Comparison of ENCODE assay signal across 8 mouse cellular contexts in the genomic region with DNA sequence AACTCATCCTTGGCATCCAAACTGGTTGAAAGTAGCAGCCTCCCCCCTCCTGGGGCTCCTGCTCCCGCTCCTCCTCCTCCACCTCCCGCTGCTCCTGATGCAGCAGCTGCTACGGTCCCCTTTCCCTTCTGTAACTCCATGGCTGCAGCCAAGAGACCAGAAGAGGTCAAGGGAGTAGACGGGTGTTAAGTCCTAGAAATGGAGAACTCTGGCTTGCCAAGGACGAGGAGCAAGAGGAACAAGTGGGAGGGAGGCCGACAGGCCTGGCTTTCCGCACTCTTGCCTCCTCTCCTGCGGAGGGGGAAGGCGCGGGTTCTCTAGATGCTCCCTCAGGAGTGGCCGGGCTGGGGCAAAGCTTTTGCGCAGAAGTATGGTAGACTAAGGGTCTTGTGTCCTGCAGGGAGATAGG. TPM values are rescaled to one million over a fixed set of nuclear protein-coding genes. Genes with fewer than 3 reads are reported as not detected.
DNase-seq lines count a peak whose midpoint lies in the region; ATAC-seq lines count a peak whose summit lies in the region.

No protein-coding gene starts in this region.

- H3K27ac ChIP-seq in hindbrain, embryonic 14.5 days: peak overlapping the region; percentile 97
- peak overlapping the region; percentile 97 for H3K27ac ChIP-seq in limb, embryonic 10.5 days

- H3K4me3 ChIP-seq in hindbrain, embryonic 14.5 days (replicated peaks; ENCODE audit: low read length): peak overlapping the region; percentile 70
- peak overlapping the region; percentile 82 for H3K4me3 ChIP-seq in limb, embryonic 10.5 days

- peaks cover 19% of the 10 kb centered on the region for H3K4me1 ChIP-seq in hindbrain, embryonic 14.5 days (replicated peaks; ENCODE audit: control insufficient read depth, insufficient read depth, low read length)
- H3K4me1 ChIP-seq in limb, embryonic 10.5 days: peaks cover 34% of the 10 kb centered on the region

- peak; percentile 44 to 62 for DNase-seq in lung, adult 18-20 months
- DNase-seq in lung, postnatal 10 days: no peak
- peak; percentile 65 for DNase-seq in adrenal gland, postnatal 14 days
- peak; percentile 42 for DNase-seq in hindbrain, embryonic 14.5 days (ENCODE audit: low spot score)
- no peak for DNase-seq in limb, embryonic 10.5 days (ENCODE audit: low spot score)
- DNase-seq in mesoderm, embryonic 11.5 days (ENCODE audit: low read depth, low spot score): peak; percentile 30
- DNase-seq in testis, postnatal 14 days (ENCODE audit: low spot score): peak; percentile 70

- peak overlapping the region; percentile 90 for H3K9ac ChIP-seq in hindbrain, embryonic 14.5 days

- no peaks in the 10 kb centered on the region for H3K27me3 ChIP-seq in hindbrain, embryonic 14.5 days (ENCODE audit: control insufficient read depth, insufficient read depth, low read length)
- no peaks in the 10 kb centered on the region for H3K27me3 ChIP-seq in limb, embryonic 10.5 days (ENCODE audit: low read depth, poor library complexity, severe bottlenecking)

- no peaks in the 10 kb centered on the region for H3K9me3 ChIP-seq in hindbrain, embryonic 14.5 days (ENCODE audit: control insufficient read depth, low read length)
- no peaks in the 10 kb centered on the region for H3K9me3 ChIP-seq in limb, embryonic 10.5 days (replicated peaks)

- WGBS in hindbrain, embryonic 14.5 days: 0% methylated on average over 12 of the region's 12 CpGs
- under 1% methylated on average over 12 of the region's 12 CpGs for WGBS in limb, embryonic 10.5 days

- H3K36me3 ChIP-seq in hindbrain, embryonic 14.5 days (replicated peaks; ENCODE audit: control insufficient read depth, insufficient read depth): 0 out of 2 replicates have a peak, but pooled peaks cover 4% of the 10 kb centered on the region
- peaks cover 25% of the 10 kb centered on the region for H3K36me3 ChIP-seq in limb, embryonic 10.5 days

- peak overlapping the region; percentile 87 for H3K4me2 ChIP-seq in hindbrain, embryonic 14.5 days (replicated peaks)

- ATAC-seq in erythroid progenitor cell, adult 5-6 weeks (replicated peaks; ENCODE audit: low FRiP score, poor library complexity, severe bottlenecking): peak; percentile 48
- ATAC-seq in hindbrain, embryonic 14.5 days (ENCODE audit: low FRiP score): peak; percentile 19; the same call in 1 of the 2 replicates

RNA-seq across cellular contexts. Expression of gene Ints3, which starts 0.6 kb away (rescaled TPM):
- total RNA-seq in adrenal gland, postnatal 14 days (2021): 59.5 and 62.4 TPM in 2 replicates
- total RNA-seq in erythroid progenitor cell, adult 5-6 weeks (2015; ENCODE audit: low replicate concordance): 6.7 and 12.6 TPM in 2 replicates
- 13.2 and 18.2 TPM in 2 replicates for total RNA-seq in erythroid progenitor cell, adult 5-6 weeks (2017; ENCODE audit: low replicate concordance)
- 32.2 and 36.0 TPM in 2 replicates for polyA plus RNA-seq in hindbrain, embryonic 14.5 days (2014; fragmentation: Nextera tagmentation; extraction: Ambion mirVana)
- 53.3 and 53.5 TPM in 2 replicates for polyA plus RNA-seq in limb, embryonic 10.5 days (2016; fragmentation: Nextera tagmentation; extraction: Ambion mirVana)

RNA-seq across cellular contexts. Expression of gene Npr1, which starts 32.9 kb away (rescaled TPM):
- total RNA-seq in adrenal gland, postnatal 14 days (2021): 120 and 132 TPM in 2 replicates
- total RNA-seq in erythroid progenitor cell, adult 5-6 weeks (2015; ENCODE audit: low replicate concordance): not detected in 2 replicates
- total RNA-seq in erythroid progenitor cell, adult 5-6 weeks (2017; ENCODE audit: low replicate concordance): not detected in 2 replicates
- polyA plus RNA-seq in hindbrain, embryonic 14.5 days (2014; fragmentation: Nextera tagmentation; extraction: Ambion mirVana): 2.8 and 4.0 TPM in 2 replicates
- 3.5 and 4.7 TPM in 2 replicates for polyA plus RNA-seq in limb, embryonic 10.5 days (2016; fragmentation: Nextera tagmentation; extraction: Ambion mirVana)

RNA-seq across cellular contexts. Expression of gene Slc27a3, which starts 43.1 kb away (rescaled TPM):
- total RNA-seq in adrenal gland, postnatal 14 days (2021): 73.1 and 86.4 TPM in 2 replicates
- not detected in 2 replicates for total RNA-seq in erythroid progenitor cell, adult 5-6 weeks (2015; ENCODE audit: low replicate concordance)
- total RNA-seq in erythroid progenitor cell, adult 5-6 weeks (2017; ENCODE audit: low replicate concordance): 1.0 TPM in 1 of 2 replicates, not detected in the other
- 24.1 and 24.8 TPM in 2 replicates for polyA plus RNA-seq in hindbrain, embryonic 14.5 days (2014; fragmentation: Nextera tagmentation; extraction: Ambion mirVana)
- polyA plus RNA-seq in limb, embryonic 10.5 days (2016; fragmentation: Nextera tagmentation; extraction: Ambion mirVana): 37.4 and 41.9 TPM in 2 replicates

RNA-seq across cellular contexts. Expression of gene Ilf2, which starts 43.1 kb away (rescaled TPM):
- 54.7 and 66.2 TPM in 2 replicates for total RNA-seq in adrenal gland, postnatal 14 days (2021)
- 61.6 and 86.5 TPM in 2 replicates for total RNA-seq in erythroid progenitor cell, adult 5-6 weeks (2015; ENCODE audit: low replicate concordance)
- 93.7 and 150 TPM in 2 replicates for total RNA-seq in erythroid progenitor cell, adult 5-6 weeks (2017; ENCODE audit: low replicate concordance)
- 228 and 235 TPM in 2 replicates for polyA plus RNA-seq in hindbrain, embryonic 14.5 days (2014; fragmentation: Nextera tagmentation; extraction: Ambion mirVana)
- polyA plus RNA-seq in limb, embryonic 10.5 days (2016; fragmentation: Nextera tagmentation; extraction: Ambion mirVana): 374 and 379 TPM in 2 replicates

RNA-seq across cellular contexts. Expression of gene Snapin, which starts 58.0 kb away (rescaled TPM):
- total RNA-seq in adrenal gland, postnatal 14 days (2021): 46.1 and 49.2 TPM in 2 replicates
- 11.3 and 17.7 TPM in 2 replicates for total RNA-seq in erythroid progenitor cell, adult 5-6 weeks (2015; ENCODE audit: low replicate concordance)
- total RNA-seq in erythroid progenitor cell, adult 5-6 weeks (2017; ENCODE audit: low replicate concordance): 13.1 and 16.4 TPM in 2 replicates
- polyA plus RNA-seq in hindbrain, embryonic 14.5 days (2014; fragmentation: Nextera tagmentation; extraction: Ambion mirVana): 86.8 and 94.0 TPM in 2 replicates
- polyA plus RNA-seq in limb, embryonic 10.5 days (2016; fragmentation: Nextera tagmentation; extraction: Ambion mirVana): 49.1 and 60.3 TPM in 2 replicates

Comparison
In these comparisons a context has a peak if more than half of its experiments do, and no peak if none do; other contexts are left out.
1. DNase-seq: peak in lung, adult 18-20 months (2 of 2), adrenal gland, postnatal 14 days (single experiment), hindbrain, embryonic 14.5 days (single experiment), mesoderm, embryonic 11.5 days (single experiment) and testis, postnatal 14 days (single experiment); none in lung, postnatal 10 days (single experiment) and limb, embryonic 10.5 days (single experiment).
2. RNA of gene Npr1, which starts 32.9 kb away (total RNA-seq): 120 to 132 TPM in adrenal gland, postnatal 14 days; not detected in erythroid progenitor cell, adult 5-6 weeks; every median in the first group is over 100 times any median in the second.
3. RNA of gene Slc27a3, which starts 43.1 kb away (total RNA-seq): 73.1 to 86.4 TPM in adrenal gland, postnatal 14 days; 1.0 TPM in erythroid progenitor cell, adult 5-6 weeks; every median in the first group is over 10 times any median in the second.